Mouse (Mus musculus) natural killer cell, adult 2 months (primary cell): ENCODE results near the gene Fads3.

Experiments used
- DNase-seq, 2 experiments: peaks; one replicate each; pipeline ENCODE4 v3.0.0; 2022; ENCODE audit warnings: low spot score in 2 of 2

Fads3 gene

DNA sequence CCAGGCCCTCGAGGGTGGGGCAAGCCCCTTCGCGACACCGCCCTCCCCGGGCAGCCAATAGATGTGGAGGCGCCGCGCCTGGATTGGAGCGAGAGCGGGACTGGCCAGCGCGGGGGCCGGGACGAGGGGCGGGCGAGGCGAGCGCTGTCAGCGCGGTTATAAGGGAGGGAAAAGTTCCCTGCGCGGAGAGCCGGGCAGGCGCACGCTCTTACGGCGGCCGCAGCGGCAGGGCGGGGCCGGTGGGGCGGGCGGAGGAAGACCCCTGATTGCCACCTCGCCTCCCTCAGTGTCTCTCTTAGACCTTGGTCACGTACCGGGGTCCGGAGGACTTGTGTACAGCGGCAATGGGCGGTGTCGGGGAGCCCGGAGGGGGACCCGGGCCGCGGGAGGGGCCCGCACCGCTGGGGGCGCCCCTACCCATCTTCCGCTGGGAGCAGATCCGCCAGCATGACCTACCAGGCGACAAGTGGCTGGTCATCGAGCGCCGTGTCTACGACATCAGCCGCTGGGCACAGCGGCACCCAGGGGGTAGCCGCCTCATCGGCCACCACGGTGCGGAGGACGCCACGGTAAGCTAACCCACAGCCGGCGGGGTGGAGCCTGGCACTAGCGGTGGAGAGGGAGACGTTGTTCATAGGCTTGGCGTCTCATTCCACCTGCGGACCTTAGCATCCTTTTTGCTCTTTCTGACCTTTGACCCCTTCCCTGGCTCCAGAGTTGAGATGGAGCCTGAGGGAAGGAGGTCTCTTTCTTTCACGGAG lies at the start of gene Fads3:
TSS of gene Fads3 (plus strand) at position 182 of the 761 bp plus-strand sequence.
- no peak for DNase-seq

DNA sequence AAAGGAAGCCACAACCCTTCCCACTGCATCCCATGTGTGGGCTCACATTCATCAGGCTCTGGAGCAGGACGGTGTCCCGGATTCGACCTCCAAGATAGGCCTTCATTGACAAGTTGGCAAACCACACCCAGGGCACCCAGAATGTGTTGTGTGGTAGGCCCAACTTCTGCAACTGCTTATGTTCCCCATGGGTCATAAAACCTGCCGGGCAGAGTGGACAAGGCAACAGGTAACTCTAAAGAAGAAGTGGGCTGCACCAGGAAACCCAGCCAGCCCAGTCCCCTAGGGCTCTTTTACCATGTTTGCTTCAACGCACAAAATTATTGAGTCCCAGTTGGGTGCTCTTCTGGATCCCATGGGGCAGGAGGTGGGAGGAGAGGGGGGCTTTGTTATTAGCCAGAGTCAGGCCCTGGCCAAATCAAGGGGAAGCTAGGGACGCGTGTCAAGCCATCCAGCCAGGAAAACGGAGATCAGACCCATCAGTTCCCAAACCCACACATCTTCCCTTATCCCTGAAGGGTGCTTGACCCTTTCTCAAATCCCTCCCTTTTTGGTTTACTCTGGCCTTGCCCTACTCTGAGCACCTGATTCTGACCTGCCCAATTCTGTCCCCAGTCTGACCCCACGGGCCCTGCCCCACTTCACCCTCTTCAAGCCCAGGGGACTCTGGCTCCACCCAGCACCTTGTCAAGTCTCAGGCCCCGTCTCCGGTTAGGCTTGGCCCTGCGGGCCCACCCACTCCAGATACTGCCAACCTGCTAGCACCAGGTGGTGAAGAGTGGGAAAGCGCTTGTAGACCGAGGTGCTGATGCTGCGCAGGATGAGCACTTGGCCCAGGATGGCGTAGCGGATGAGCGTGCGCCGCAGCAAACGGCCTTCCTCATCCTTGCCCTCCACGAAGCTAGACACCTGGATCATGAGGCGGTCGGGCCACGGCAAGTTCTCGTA lies 49.1 kb upstream of the Fads3 start:
- no peak for DNase-seq

DNA sequence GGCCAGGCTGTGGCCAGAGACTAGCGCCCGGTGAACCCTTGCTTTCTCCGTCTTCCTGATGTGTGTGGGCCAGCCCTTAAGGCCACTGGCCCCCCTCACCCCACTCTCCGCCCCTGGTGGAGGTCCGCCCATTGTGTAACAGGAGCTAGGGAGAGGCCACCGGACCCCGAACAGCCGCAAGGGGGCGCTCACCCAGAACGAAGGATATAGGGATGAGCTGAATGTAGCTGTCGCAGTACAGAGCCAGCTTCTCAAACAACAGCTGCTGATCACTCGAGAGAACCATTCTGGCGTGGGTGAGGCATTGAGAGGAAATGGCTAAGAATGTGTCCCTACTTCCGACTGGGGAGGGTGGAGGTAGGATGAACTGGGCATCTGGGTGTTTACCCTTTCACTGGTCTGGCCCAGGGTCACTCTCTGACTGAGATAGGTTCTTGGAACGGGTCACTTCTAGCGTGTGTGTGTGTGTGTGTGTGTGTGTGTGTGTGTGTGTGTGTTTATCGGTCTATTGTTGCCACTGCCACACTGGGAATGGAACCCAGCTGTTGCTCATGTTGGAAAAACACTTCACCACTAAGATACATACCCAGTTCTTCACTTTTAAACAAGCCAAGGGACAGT lies 48.2 kb upstream of the Fads3 start:
- DNase-seq, result peak; percentile 88 to 89

- DNase-seq, result no peak
Measured at GRCm38 (mm10) chr19:9997204-9998062, 43.9 kb upstream of the Fads3 start.

DNA sequence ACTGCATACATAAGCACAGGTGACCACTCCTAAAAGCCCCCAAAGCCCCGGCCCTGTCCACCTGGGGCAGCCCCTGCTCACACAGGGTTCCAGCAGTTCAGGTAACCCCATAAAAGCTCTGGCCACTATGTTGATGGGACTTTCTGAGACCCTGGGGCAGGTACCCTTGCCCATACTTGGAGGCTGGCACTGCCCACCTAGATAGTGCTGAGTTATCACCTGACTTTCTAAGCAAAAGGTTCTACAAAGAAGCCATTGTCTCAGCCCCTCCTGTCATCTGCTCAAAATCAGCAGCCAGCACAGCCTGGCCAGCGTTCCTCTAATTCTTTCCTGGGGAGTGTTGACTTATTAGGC lies 43.3 kb upstream of the Fads3 start:
- DNase-seq, result no peak

GRCm38 (mm10) chr19:9998736-9999486 lies 42.5 kb upstream of the Fads3 start:
- no peak for DNase-seq

- peak in 1 of 2 experiments; percentile 28 for DNase-seq
Measured at GRCm38 (mm10) chr19:10000330-10000729, 41.0 kb upstream of the Fads3 start.

- DNase-seq, result no peak
Measured at GRCm38 (mm10) chr19:10001206-10001969, 40.0 kb upstream of the Fads3 start, which contains the start of the genes Best1 and Rab3il1. Gene Best1, minus strand, starts transcription at chr19:10001633. Gene Rab3il1, plus strand, starts transcription at chr19:10001669.

- DNase-seq, result no peak
Measured at GRCm38 (mm10) chr19:10003696-10004095, 37.7 kb upstream of the Fads3 start.

- no peak for DNase-seq
Measured at GRCm38 (mm10) chr19:10011408-10011807, 30.0 kb upstream of the Fads3 start.

- no peak for DNase-seq
Measured at GRCm38 (mm10) chr19:10012827-10013278, 28.5 kb upstream of the Fads3 start.

DNA sequence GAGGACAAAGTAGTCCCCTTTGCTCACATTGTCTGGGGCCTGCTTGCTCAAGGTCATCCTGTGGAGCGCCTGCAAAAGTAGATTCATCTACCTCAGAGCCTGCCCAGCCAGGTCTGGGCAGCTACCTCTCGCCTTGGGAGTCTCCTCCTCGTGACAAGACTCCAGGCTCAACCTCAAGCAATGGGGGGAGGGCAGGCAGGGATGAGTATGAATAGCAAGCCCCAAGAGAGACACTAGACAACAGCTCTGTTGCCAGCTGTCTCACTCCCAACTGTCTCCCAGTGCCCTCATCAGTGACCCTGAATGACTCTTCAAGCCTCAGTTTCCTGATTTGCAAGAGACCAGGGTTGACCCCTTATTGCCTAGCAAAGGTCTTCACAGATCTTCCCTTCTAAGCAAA lies 28.0 kb upstream of the Fads3 start:
- DNase-seq, result no peak

GRCm38 (mm10) chr19:10013913-10014312 lies 27.5 kb upstream of the Fads3 start:
- DNase-seq, result no peak

DNA sequence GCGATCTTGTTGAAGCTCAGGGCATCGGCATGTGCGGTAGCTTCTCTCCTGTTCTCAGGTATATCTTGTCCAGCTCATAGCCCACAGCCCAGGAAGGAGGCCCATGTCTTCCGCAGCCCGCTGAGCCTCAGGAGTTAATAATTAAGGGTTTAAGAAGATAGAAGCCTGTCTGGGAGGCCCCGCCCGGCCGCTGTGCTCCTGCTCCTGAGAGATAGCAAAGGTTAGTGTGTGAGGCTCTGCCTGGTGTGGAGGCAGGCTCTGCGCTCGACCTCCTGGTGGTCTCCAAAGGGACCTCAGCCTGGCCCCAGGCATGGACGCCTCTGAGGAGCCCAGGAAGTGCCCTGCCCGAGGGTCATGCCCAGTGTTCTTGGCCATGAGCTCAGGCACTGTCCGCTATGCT lies 26.5 kb upstream of the Fads3 start:
- no peak for DNase-seq

DNA sequence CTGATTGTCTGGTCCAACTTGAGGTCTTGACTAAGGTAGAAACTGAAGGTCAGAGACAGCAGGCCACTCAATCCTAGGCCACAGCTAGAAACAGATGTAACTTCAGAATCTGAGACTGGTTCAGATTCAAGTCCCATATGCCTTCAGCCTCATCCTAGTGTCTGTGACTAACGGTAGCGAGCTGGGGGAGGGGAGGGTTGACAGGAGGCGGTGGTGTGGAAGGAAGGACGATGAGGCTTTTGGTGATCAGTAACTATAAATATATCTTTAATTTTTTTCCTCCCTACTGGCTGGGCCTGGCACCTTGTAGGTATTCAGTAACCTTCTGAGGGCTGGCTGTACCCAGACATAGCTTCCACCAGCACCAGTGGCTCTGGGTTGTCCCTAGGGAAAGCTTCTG lies 25.9 kb upstream of the Fads3 start:
- DNase-seq, result no peak

DNA sequence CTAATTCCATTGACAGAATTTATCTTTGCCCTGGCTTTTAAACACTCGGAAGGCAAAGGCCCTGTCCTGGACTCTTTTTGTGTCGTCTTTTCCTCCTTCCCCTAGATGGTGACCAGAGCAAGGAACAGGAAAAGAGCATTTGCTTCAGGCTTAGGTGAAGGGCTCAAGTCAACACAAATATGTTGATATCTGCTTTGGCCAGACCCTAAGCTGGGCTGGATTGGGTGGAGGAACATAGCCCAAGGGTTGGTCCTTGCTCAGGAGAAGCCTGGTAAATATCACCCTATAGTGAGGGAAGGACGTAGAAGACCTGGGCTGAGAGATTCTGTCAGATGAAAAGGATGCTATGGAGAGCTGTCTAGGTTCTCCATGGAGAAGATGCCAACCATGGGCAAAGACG lies 25.2 kb upstream of the Fads3 start:
- DNase-seq, result no peak

- peak; percentile 68 to 73 for DNase-seq
Measured at GRCm38 (mm10) chr19:10017637-10018526, 23.5 kb upstream of the Fads3 start.

DNA sequence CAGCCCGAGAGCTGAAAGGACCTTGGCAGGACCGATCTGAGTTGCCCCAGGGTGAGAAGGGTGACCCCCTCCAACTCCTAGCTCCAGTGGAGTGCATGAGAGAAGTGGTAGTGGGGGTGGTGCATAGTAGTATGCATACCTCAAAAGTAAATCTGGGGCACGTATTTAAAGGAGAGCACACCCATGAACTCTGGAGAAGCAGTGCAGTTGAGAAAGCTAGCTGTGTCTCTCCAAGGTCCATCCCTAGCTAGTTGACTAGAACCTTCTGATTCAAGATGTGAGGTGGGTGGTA lies 22.9 kb upstream of the Fads3 start:
- no peak for DNase-seq

- no peak for DNase-seq
Measured at GRCm38 (mm10) chr19:10019214-10019760, 22.1 kb upstream of the Fads3 start.
